Mouse (Mus musculus) MEL (cell line): ENCODE data around the gene Kcnc4. TPM values are rescaled to one million over a fixed set of nuclear protein-coding genes. Genes with fewer than 3 reads are reported as not detected.

Experiments used
- DNase-seq: peaks from one replicate; pipeline ENCODE4 v3.0.0; 2011; ENCODE audit warnings: low read depth, low spot score
- H3K27ac ChIP-seq: 2 replicates; pipeline ENCODE4 v1.5.1; 2012; ENCODE audit warnings: low read depth, mild to moderate bottlenecking, control low read depth, low read length, moderate library complexity; ENCODE audit not compliant: control insufficient read depth
- H3K27me3 ChIP-seq, 2 experiments: fragments of 150-350 bp in 1 of 2; sonication (generic) in 1 of 2; 2 replicates each; pipeline ENCODE4 v1.6.1; 2012; ENCODE audit warnings: low read length in 2 of 2, mild to moderate bottlenecking in 2 of 2, improper control_type of control experiment in 1 of 2, moderate library complexity in 1 of 2; ENCODE audit not compliant: insufficient read depth in 2 of 2, control insufficient read depth in 1 of 2
- H3K36me3 ChIP-seq, 2 experiments: 2 replicates each; pipeline ENCODE4 v1.6.1; 2012 to 2014; ENCODE audit warnings: low read length in 2 of 2, improper control_type of control experiment in 1 of 2, inconsistent platforms in 1 of 2, mild to moderate bottlenecking in 1 of 2; ENCODE audit not compliant: insufficient read depth in 2 of 2, control insufficient read depth in 1 of 2
- H3K4me1 ChIP-seq, 2 experiments: fragments of 150-350 bp in 1 of 2; sonication (generic) in 1 of 2; 2 replicates each; pipeline ENCODE4 v1.6.1; 2012; ENCODE audit warnings: low read length in 2 of 2, improper control_type of control experiment in 1 of 2, mild to moderate bottlenecking in 1 of 2; ENCODE audit not compliant: insufficient read depth in 2 of 2, control insufficient read depth in 1 of 2
- H3K4me3 ChIP-seq, 2 experiments: fragments of 150-350 bp in 1 of 2; sonication (generic) in 1 of 2; 2 replicates each; pipeline ENCODE4 v1.5.1; 2012; ENCODE audit warnings: low read depth in 2 of 2, low read length in 2 of 2, mild to moderate bottlenecking in 2 of 2, moderate library complexity in 2 of 2, control low read depth in 1 of 2, improper control_type of control experiment in 1 of 2; ENCODE audit not compliant: control insufficient read depth in 1 of 2, insufficient read depth in 1 of 2
- H3K79me2 ChIP-seq: 2 replicates; pipeline ENCODE4 v1.6.1; 2012; ENCODE audit warnings: mild to moderate bottlenecking, low read length, moderate library complexity; ENCODE audit not compliant: control insufficient read depth, poor library complexity, insufficient read depth
- H3K9ac ChIP-seq: 2 replicates; pipeline ENCODE4 v1.6.1; 2012; ENCODE audit warnings: low read depth, mild to moderate bottlenecking, control low read depth, low read length, moderate library complexity; ENCODE audit not compliant: control insufficient read depth, poor library complexity, severe bottlenecking
- H3K9me3 ChIP-seq: fragments of 150-350 bp; sonication (generic); replicated peaks from 2 replicates; pipeline ENCODE4 v1.6.1; 2012; ENCODE audit warnings: mild to moderate bottlenecking, low read length, improper control_type of control experiment, moderate library complexity; ENCODE audit not compliant: insufficient read depth
- BHLHE40 ChIP-seq: IDR thresholded peaks from 2 replicates; pipeline ENCODE4 v1.6.1; 2012; ENCODE audit warnings: low read depth, mild to moderate bottlenecking, inconsistent platforms, low read length, improper control_type of control experiment, borderline replicate concordance
- CHD1 ChIP-seq: IDR thresholded peaks from 2 replicates; pipeline ENCODE4 v1.6.1; 2012; ENCODE audit warnings: low read depth, mild to moderate bottlenecking, inconsistent platforms, low read length, improper control_type of control experiment
- E2F4 ChIP-seq: IDR thresholded peaks from 2 replicates; pipeline ENCODE4 v1.6.1; 2011; ENCODE audit warnings: low read depth, low read length, improper control_type of control experiment, borderline replicate concordance
- ETS1 ChIP-seq: IDR thresholded peaks from 2 replicates; pipeline ENCODE4 v1.6.1; 2012; ENCODE audit warnings: low read depth, mild to moderate bottlenecking, inconsistent platforms, low read length, improper control_type of control experiment, moderate library complexity
- GABPA ChIP-seq: IDR thresholded peaks from 2 replicates; pipeline ENCODE4 v1.6.1; 2012; ENCODE audit warnings: low read depth, mild to moderate bottlenecking, inconsistent platforms, low read length, improper control_type of control experiment, moderate library complexity
- GATA1 ChIP-seq: IDR thresholded peaks from 2 replicates; pipeline ENCODE4 v1.6.1; 2011; ENCODE audit warnings: low read depth, low read length, improper control_type of control experiment
- JUND ChIP-seq: IDR thresholded peaks from 2 replicates; pipeline ENCODE4 v1.6.1; 2011; ENCODE audit warnings: low read depth, mild to moderate bottlenecking, improper control_type of control experiment, low read length
- MEF2A ChIP-seq: IDR thresholded peaks from 2 replicates; pipeline ENCODE4 v1.6.1; 2014; ENCODE audit warnings: low read depth, mild to moderate bottlenecking, inconsistent platforms, low read length, improper control_type of control experiment; ENCODE audit not compliant: poor library complexity, insufficient replicate concordance, severe bottlenecking; ENCODE audit errors: extremely low read depth
- MXI1 ChIP-seq: IDR thresholded peaks from 2 replicates; pipeline ENCODE4 v1.6.1; 2011; ENCODE audit warnings: mild to moderate bottlenecking, low read depth, low read length, improper control_type of control experiment
- MYB ChIP-seq: IDR thresholded peaks from 2 replicates; pipeline ENCODE4 v1.6.1; 2011; ENCODE audit warnings: mild to moderate bottlenecking, low read depth, low read length, improper control_type of control experiment
- NRF1 ChIP-seq: IDR thresholded peaks from 2 replicates; pipeline ENCODE4 v1.6.1; 2014; ENCODE audit warnings: low read depth, mild to moderate bottlenecking, inconsistent platforms, low read length, improper control_type of control experiment, moderate library complexity; ENCODE audit not compliant: poor library complexity, insufficient read depth, severe bottlenecking
- POLR2A ChIP-seq, 2 experiments: IDR thresholded peaks; 2 replicates each; pipeline ENCODE4 v1.6.1; 2011 to 2012; ENCODE audit warnings: low read length in 2 of 2, mild to moderate bottlenecking in 2 of 2, control low read depth in 1 of 2, improper control_type of control experiment in 1 of 2, low read depth in 1 of 2, moderate library complexity in 1 of 2; ENCODE audit not compliant: control insufficient read depth in 1 of 2, insufficient read depth in 1 of 2, poor library complexity in 1 of 2
- POLR2AphosphoS2 ChIP-seq: IDR thresholded peaks from 2 replicates; pipeline ENCODE4 v1.6.1; 2011; ENCODE audit warnings: low read length, improper control_type of control experiment
- TAL1 ChIP-seq: IDR thresholded peaks from 2 replicates; pipeline ENCODE4 v1.6.1; 2012; ENCODE audit warnings: mild to moderate bottlenecking, inconsistent platforms, low read length, moderate library complexity, mixed read lengths
- TBP ChIP-seq: IDR thresholded peaks from 2 replicates; pipeline ENCODE4 v1.8.0; 2011; ENCODE audit warnings: low read depth, low read length, improper control_type of control experiment
- TCF12 ChIP-seq: IDR thresholded peaks from 2 replicates; pipeline ENCODE4 v1.6.1; 2014; ENCODE audit warnings: low read depth, mild to moderate bottlenecking, inconsistent platforms, low read length, improper control_type of control experiment, moderate library complexity
- UBTF ChIP-seq: IDR thresholded peaks from 2 replicates; pipeline ENCODE4 v1.6.1; 2012; ENCODE audit warnings: low read depth, mild to moderate bottlenecking, inconsistent platforms, low read length, improper control_type of control experiment, moderate library complexity, borderline replicate concordance; ENCODE audit not compliant: insufficient read depth
- USF1 ChIP-seq: IDR thresholded peaks from 2 replicates; pipeline ENCODE4 v1.6.1; 2014; ENCODE audit warnings: low read depth, mild to moderate bottlenecking, inconsistent platforms, low read length, improper control_type of control experiment, moderate library complexity
- USF2 ChIP-seq, 2 experiments: IDR thresholded peaks; 2 replicates each; pipeline ENCODE4 v1.6.1; 2011 to 2012; ENCODE audit warnings: improper control_type of control experiment in 2 of 2, low read length in 2 of 2, borderline replicate concordance in 1 of 2, inconsistent platforms in 1 of 2, low read depth in 1 of 2, mild to moderate bottlenecking in 1 of 2; ENCODE audit not compliant: insufficient read depth in 1 of 2
- ZC3H11A ChIP-seq: IDR thresholded peaks from 2 replicates; pipeline ENCODE4 v1.6.1; 2012; ENCODE audit warnings: low read depth, mild to moderate bottlenecking, inconsistent platforms, low read length, improper control_type of control experiment
- polyA plus RNA-seq, 2 experiments: library from polyadenylated mRNA; stranded (reverse) in 1 of 2; unstranded in 1 of 2; fragments of >175 nt in 1 of 2; fragments of >200 nt in 1 of 2; gene quantifications; 2 replicates each; pipeline versions ENCODE4 v1.2.1 to v1.2.4; 2012; ENCODE audit warnings: low replicate concordance in 2 of 2, low read depth in 1 of 2; ENCODE audit not compliant: insufficient read length in 2 of 2, insufficient read depth in 1 of 2, missing spikeins in 1 of 2
- total RNA-seq: library from RNA; depleted of rRNA; stranded (reverse); fragments of 300-350 nt; gene quantifications from 2 replicates; pipeline ENCODE4 v1.2.3, GENCODE M21; 2012

The Kcnc4 gene
- total and polyA plus RNA-seq, 3 experiments, result not detected

DNA sequence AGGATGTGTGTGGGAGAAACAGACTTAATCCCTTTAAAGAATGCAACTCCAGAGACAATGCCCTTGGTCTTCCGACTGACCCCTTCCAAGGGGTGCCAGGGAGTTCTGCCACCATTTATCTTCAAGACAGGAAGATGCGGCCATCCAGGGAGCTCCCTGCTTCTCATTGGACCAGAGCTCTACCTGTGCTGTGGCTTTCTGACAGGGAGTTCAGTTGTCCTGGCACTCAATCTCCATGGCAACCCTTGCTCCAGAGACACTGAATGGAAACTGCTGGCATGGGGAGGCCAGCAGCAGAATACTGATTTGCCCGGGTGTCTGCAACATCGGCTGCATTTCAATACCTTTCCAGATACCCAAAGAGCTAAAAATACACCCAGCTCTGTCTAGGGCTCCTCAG, 47.7 kb downstream of the Kcnc4 start:
- H3K4me3 ChIP-seq, result no peak overlapping the region
- TF ChIP-seq MEF2A, result no peak
- TF ChIP-seq MXI1, result no peak
- no peak for TF ChIP-seq E2F4
- TF ChIP-seq MYB, result no peak
- TF ChIP-seq USF2 (IDR thresholded peaks at IDR 0.05; ENCODE audit: borderline replicate concordance in 1 of 2, insufficient read depth in 1 of 2, low read depth in 1 of 2, low read length in 2 of 2), result no peak
- TF ChIP-seq CHD1, result no peak
- TF ChIP-seq, all 39 proteins: peak for 0
- Histone ChIP-seq H3K27ac (no peak overlapping the region), H3K27me3 (peaks cover 11 to 13% of the 10 kb centered on the region in 2 experiments), H3K4me1 (no peaks in the 10 kb centered on the region), H3K9ac (no peak overlapping the region), H3K36me3 (no peaks in the 10 kb centered on the region), H3K9me3 (no peaks in the 10 kb centered on the region), H3K79me2 (no peaks in the 10 kb centered on the region)
- DNase-seq, result no peak

DNA sequence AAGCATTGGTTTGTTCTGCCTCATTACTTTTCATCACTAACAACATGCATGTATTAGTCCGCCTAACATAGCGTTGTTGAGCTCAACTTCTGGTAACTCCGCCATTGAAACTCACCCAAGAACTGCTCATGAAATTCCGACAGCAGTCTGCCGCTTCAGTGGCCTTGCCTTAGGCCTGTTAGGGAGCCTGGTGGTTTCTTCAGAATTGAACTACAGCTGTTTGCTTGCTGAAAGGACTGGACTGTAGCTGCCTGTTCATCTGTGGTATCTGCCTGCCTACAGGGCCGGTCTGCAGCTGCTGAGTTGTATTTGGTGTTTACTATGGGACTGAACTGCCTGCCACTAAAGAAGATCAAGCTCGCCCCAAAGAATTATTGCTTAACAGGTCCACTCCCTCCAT, 58.0 kb downstream of the Kcnc4 start:
- H3K4me1 ChIP-seq, result no peaks in the 10 kb centered on the region

DNA sequence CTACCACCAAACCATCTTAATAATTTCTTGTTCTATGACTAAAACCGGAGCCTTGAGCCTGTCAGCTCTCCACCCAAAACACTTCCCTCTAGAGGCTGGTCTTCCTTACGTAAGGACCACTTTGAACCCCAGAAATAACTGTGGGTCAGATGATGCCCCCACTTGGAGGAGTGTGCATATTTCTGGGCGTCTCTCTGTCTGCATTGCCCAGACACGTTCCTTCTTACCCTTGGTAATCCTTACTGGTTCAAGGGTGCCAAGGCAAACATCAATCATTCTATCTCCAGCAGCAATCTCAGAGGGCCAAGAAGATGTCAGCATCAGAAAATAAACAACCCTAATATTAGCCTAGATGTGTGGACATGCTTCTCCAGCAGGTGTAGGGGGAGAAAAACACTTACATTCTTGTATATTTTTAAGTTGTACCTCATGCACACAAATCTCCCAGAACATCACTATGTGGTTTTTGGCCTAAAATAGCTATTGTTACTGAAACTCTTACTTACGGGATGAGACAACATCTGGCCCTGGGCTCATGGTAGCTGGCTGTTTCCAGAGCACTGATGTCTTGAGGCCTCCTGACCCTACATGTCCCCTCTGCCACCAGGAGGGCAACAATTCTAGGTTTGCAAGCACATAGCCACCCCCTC, 59.2 kb downstream of the Kcnc4 start:
- H3K27me3 ChIP-seq, result peaks cover 4% of the 10 kb centered on the region in 2 experiments; a peak in 3 of 4 replicates

More for the DNA sequence above, 58.0 kb downstream of the Kcnc4 start:
- Histone ChIP-seq H3K36me3 (no peaks in the 10 kb centered on the region), H3K27me3 (peaks cover 4% of the 10 kb centered on the region in 2 experiments; a peak in 3 of 4 replicates), H3K9me3 (no peaks in the 10 kb centered on the region), H3K4me3 (no peak overlapping the region), H3K27ac (no peak overlapping the region), H3K9ac (no peak overlapping the region), H3K79me2 (no peaks in the 10 kb centered on the region)
- TF ChIP-seq ZC3H11A (no peak), TBP (no peak), NRF1 (no peak), ETS1 (no peak), BHLHE40 (no peak), JUND (no peak), MEF2A (no peak), GABPA (no peak), GATA1 (no peak), E2F4 (no peak), USF1 (no peak), MYB (no peak), POLR2A (IDR thresholded peaks at IDR 0.05; ENCODE audit: control insufficient read depth in 1 of 2, insufficient read depth in 1 of 2, low read depth in 1 of 2, low read length in 2 of 2, poor library complexity in 1 of 2) (no peak), UBTF (no peak), TAL1 (no peak), POLR2AphosphoS2 (no peak), TCF12 (no peak)
- DNase-seq, result no peak

More for the DNA sequence above, 59.2 kb downstream of the Kcnc4 start:
- H3K9ac ChIP-seq, result no peak overlapping the region
- H3K4me3 ChIP-seq, result no peak overlapping the region
- H3K79me2 ChIP-seq, result no peaks in the 10 kb centered on the region
- no peaks in the 10 kb centered on the region for H3K36me3 ChIP-seq
- DNase-seq, result no peak
- no peak for TF ChIP-seq TAL1
- no peak for TF ChIP-seq UBTF
- no peak for TF ChIP-seq MXI1
- no peaks in the 10 kb centered on the region for H3K9me3 ChIP-seq
- no peaks in the 10 kb centered on the region for H3K4me1 ChIP-seq
- no peak overlapping the region for H3K27ac ChIP-seq
